Mouse (Mus musculus): ENCODE measurements around the gene N4bp1.

Gene N4bp1

DNA sequence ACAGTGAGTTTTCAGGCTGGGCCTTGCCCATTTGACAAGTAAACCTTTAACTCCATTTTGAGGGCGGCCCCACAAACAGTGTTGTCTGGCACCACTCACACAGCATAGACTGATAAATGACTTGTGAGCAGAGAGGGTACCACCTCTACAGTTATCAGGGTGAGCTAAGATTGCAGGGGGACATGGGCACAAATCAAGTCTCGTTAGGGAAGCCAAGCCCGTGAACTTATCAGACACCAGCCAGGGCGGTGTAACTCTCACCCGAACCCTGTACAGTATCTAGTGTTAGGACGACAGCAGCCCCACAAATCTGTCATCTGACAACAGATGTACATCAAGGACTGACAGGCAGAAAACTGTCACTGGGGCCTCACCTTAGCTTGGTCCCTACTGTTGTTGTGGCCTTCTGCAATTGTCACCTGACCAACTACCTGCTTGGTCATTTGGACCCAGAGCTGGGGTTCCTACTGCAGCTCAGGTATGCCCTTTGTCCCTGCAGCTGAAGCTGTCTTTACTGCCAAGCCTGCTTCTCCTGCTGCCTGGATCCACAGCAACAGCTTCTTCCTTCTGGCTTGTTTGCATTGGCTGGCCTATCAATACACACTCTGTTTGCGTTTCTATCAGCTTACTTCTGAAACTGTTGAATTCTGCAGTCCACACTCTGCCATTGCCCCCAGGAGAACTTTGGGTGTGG lies 12.8 kb upstream of the N4bp1 start:
- DNase-seq (ENCODE audit: extremely low read depth, insufficient read length, low spot score) = no peak

DNA sequence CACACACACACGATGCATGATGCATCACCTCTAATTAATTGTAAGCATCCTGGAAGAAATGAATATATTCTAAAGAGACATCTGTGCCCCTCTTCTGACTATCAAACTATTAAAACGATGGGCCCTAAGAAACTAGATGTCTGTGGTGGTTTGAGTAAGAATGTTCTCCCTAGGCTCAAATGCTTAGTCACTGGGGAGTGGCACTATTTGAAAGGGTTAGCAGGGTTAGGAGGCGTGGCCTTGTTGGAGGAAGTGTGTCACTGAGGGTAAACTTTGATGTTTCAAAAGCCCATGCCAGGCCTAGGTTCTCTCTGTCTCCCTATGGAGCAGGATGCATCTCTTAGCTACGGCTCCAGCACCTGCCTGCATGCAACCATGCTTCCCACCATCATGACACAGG lies 10.3 kb upstream of the N4bp1 start:
- DNase-seq (ENCODE audit: extremely low read depth, insufficient read length, low spot score) = no peak

DNA sequence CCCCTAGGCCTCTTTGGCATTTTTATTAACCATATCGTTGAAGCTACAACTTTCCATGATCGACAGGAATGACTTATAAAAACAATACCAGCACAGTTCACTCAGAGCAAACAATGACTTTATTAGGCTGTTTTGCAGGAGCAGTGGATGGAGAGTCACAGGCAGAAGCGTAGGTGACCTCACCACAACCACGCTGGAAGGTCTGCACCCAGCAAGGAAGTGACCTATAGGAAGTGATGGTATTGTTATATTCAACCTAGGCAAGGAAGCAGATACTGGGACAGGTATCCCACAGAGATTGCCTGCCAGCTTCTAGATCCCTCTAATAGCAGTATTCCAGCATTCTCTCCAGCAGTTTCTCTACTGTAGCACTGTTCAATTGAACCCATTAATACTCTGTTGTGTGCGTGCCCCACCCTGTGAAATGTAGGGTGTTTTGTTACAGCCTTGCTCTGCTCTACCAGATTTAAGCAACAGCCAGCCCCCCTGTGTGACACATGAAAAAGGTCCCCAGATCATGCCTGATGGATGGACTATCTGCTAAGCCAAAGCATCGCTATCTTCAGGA lies 9.2 kb upstream of the N4bp1 start:
- no peak for DNase-seq (ENCODE audit: extremely low read depth, insufficient read length, low spot score)

DNA sequence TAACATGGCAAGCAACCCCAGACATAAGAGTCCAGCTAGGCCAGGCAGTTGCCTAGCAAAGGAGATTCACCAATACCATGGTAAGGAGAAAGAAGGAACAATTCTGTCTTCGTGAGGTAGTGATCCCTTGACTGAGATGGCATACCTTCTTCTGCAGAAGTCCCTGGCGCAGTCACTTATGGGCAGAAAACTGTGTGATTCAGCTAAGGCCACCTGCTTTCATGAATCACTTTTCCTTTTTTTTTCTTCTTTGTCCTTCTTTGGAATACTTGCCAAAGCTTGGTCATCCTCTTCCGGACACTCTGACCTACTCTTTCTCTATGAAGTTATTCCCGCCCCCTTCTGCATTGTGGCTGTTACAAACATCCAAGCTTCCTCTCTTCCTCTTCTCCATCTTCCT lies 8.5 kb upstream of the N4bp1 start:
- DNase-seq (ENCODE audit: extremely low read depth, insufficient read length, low spot score) = no peak

DNA sequence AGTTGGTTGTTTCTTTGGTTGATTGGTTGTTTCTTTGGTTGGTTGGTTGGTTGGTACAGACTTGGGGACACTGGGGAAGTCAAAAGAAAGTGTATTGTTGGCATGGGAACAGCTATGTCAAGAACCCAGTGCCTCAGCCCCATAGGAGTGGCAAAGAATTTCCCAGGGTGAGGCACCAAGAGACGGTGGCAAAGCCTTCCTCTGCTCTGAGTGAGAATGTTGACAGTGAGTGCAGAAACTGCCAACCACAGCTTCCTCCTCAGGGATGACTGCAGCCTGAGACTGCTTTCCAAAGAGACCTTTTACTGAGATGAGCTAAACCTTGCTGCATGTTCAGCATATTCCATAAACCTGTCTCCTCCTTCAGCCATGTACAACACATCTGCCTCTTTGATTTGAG lies 6.5 kb upstream of the N4bp1 start:
- DNase-seq (ENCODE audit: extremely low read depth, insufficient read length, low spot score) = no peak

DNA sequence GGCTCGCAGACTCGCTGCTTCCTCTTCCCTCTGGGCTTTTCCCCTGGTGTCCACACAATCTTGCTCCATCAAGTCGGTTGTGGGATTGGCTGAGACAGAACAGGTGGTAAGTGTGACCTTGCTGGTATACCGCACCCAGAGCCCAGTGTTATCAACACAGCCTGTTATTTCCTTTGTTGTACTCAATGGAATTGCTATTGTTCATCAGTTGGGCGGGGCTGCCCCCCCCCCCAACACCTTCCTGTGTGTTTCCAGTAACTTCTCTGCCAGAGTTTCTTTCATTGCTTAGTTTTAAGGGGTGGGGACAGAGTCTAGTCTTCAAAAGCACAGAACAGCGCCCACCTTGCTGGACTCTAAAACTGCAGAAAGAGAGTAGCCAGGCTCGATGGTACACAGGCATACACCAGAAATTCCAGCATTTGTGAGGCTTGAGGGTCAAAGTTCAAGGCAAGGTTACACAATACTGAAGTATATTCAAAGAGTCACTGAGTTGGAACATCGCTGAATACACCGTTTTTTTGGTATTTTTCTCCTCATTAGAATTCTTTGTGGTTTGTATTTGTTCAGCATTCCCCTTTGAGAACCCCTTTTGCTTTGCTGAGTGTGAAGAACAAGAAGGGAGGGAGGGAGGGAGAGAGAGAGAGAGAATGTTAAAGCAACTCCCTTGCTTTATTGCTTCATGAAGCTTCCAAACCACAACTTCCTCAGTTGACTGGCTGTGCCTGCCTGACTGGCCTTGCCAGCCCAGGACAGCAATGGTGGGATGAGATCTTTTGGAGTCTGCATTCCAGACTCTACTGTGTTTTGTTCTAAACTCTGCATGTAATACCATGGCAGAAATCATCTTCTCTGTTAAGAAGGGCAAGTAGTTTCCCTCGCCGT lies 3.2 kb upstream of the N4bp1 start:
- DNase-seq (ENCODE audit: extremely low read depth, insufficient read length, low spot score) = peak; percentile 48

DNA sequence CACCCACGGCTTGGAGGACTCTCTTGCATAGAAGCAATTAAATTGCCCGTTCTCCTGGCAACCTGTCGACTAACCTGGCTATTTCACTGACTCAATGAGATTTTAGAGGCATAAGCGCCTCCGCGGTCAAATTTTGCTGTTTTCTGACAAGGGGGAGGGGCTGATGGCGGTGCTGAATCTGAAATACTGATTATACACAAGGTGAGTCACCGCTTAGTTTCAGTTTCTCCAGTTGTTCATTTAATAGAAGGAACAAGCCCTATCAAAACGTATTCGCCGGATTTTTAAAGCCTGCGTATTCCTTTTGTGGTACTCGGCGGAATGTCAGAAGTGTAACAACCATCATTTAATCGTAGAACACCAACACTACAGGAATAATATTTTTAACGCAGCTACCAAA lies 991 bp downstream of the N4bp1 start:
- DNase-seq (ENCODE audit: extremely low read depth, insufficient read length, low spot score) = no peak

DNA sequence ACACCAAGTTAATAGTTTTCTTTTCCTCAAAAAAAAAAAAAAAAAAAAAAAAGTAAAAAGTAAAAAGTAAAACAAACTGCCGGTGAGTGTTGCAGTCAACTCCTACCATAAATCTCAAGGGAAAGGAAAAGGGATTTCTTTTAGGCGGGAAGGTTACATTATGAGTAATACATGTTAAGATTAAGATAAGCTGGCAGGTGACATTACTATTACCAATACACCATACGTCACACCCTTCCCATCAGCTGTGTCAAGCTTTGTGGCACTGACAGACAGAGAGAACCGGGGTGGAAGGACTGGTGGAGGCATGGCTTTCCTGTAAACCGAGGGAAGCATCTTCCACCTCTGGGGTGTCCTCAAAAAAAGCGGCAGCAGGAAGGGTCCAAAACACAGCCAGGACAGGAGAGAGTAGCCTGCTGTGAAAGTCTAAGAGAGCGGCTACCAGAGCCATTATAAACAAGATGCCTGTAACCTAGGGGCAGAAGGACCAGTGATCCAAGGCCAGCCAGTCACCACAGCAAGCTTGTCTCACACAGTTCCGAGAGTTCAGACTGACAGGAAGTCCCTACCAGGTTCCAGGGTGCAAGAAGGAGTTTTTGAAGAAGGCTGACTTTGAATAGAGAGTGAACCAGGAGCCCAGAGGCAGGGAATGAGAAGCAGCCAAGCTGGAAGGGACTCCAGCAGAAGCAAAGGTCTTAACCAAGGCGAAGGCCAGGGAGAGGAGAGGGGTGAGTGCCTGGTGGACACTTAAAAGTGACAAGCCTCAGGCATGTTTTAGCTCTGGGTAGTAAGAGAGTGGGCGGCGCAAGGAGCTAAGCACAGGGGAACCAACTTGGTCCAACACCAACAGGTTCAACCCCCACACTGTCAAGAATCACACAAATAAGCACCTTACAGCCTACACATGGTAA lies 2.2 kb downstream of the N4bp1 start:
- DNase-seq (ENCODE audit: extremely low read depth, insufficient read length, low spot score) = no peak

DNA sequence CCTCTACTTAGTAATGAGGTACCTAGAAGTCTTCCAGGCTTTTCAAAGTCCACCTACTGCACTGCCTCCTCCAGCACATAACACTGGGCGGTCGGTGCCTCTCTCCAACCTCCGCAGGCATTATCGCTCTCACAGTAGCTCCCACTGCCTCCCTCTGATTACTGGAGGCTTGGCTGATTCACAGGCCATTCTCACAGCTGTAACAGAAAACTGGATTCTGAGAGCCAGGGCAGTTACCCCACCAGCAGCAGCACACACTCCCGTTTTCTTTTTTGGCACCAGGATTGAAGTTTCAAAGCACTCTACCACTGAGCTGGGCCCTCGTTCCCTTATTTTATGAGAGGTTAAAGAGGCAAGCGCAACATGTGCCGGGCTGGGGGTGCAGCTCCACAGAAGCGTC lies 3.1 kb downstream of the N4bp1 start:
- no peak for DNase-seq (ENCODE audit: extremely low read depth, insufficient read length, low spot score)

DNA sequence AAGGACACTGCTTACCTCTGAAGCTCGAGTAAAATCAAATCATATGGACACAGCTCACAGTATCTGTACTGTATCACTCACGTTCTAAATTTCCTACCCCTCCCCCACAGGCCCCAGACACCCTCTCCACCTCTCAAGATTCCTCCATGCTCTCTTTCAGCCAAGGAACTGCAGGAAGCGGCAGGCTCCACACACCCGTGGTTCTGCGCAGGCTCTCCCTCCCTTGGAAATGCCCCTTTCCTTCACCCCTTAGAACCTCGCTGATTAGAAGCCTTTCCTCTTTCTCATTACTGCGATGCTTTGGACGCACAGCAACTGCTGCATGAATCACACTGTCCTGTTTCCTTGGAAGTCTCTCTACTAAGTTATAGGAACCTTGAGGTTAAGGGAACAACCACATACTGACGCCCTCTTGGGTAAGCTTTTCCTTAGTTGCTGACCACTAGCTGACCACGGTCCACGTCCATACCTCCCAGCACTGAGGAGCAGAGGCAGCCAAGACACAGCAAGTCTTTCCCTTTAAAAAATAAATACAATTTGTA lies 3.9 kb downstream of the N4bp1 start:
- DNase-seq (ENCODE audit: extremely low read depth, insufficient read length, low spot score) = peak; percentile 53

DNA sequence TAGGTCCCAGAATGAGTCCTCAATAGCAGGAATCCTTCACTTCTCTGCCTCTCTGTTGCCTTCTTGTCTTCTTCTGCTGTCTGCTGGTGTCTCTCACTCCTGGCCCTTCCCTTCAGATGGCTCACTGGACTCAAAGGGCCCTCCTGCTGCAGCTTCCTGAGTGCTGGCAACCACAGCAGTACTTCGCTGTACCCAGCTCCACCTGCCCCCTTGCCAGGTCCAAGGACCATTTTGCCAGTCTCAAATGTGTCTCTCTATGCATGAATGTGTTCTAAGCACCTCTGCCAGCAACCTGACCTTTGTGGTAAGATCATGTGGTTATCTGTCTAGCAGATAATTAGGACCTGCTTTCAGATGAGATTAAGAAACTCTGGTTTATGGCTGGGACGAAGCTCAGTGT lies 8.2 kb downstream of the N4bp1 start:
- no peak for DNase-seq (ENCODE audit: extremely low read depth, insufficient read length, low spot score)

DNA sequence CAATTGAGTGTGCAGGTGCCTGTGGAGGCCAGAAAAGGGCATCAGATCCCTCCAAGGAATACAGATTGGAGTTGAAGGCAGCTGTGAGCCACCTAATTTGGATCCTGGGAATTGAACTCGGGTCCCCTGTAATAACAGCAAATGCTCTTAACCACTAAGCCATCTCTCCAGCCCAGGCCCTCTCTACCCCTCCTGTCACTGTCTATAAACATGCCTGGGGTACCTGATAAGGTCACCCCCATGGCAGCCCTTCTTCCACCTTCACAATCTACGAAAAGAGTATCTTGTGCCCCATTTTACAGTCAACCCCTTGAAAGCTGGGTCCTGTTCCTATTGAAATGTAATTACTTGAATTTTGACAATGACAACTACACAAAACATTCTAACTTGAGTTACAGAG lies 11.0 kb downstream of the N4bp1 start:
- DNase-seq (ENCODE audit: extremely low read depth, insufficient read length, low spot score) = no peak

DNA sequence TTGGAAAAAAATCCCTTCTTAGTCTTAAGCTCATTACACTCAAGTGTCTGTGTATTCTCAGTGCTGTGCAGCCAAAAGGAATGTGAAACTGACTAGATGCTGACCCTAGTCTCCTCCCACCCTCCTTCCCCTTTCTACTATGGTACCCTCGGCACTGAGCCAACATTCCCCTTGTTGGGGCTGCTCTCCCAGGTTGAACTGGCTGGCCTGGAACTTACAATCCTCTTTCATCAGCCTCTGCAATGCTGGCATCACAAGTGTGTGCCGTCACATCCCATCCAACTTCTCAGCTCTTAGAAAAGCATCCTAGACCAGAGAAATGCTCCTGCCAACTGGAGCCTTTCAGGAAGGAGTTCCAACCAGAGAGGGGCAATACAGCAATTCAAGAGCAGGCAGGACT lies 11.9 kb downstream of the N4bp1 start:
- DNase-seq (ENCODE audit: extremely low read depth, insufficient read length, low spot score) = no peak

DNA sequence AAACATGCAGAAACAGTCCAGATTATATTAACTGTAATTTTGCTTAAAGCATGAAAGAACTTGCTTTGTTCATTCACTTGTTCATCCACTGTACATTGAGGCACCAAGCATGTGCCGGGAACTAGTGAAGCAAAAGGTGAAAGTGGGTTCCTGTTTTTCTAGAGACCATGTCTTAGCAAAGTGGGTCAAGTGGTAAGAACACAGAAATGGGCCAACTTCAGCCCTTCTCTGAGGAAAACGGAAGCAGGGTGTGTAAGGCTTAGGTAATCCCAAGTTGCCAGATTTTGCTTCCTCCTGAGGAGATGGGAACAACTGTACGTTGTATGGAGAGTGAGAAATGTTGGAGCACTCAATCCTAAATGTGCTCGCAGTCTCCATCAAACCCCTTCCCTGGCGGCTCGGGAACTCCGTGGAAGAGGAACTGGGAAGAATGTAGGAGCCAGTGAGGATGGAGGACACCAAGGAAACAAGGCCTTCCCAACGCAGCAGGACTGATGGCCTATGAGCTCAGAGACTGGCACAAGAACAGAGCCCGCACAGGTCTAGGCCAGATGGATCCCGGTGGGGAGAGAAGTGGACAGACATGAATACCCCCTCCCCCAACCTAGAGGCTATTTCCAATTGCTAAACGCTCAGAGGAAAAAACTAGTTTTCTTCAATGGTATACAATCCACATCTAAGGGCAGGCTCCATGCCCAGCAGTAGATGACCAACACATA lies 12.8 kb downstream of the N4bp1 start:
- no peak for DNase-seq (ENCODE audit: extremely low read depth, insufficient read length, low spot score)

DNA sequence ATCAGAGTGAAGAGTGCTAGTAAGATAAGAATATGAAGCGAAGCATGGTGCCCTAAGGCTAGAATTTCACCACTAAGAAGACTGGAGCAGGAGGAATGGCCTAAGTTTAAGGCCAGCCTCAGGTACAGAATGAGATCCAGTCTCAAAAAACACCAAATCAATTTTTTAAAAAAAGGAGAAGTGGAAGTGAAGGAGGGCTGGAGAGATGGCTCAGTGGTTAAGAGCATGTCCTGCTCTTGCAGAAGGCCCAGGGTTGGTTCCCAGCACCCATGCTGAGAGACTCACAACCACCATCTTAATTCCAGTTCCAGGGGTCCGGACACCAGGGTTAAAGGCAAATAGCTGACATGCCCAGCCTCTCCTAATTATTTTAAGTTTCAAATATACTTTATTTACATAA lies 13.6 kb downstream of the N4bp1 start:
- no peak for DNase-seq (ENCODE audit: extremely low read depth, insufficient read length, low spot score)

DNA sequence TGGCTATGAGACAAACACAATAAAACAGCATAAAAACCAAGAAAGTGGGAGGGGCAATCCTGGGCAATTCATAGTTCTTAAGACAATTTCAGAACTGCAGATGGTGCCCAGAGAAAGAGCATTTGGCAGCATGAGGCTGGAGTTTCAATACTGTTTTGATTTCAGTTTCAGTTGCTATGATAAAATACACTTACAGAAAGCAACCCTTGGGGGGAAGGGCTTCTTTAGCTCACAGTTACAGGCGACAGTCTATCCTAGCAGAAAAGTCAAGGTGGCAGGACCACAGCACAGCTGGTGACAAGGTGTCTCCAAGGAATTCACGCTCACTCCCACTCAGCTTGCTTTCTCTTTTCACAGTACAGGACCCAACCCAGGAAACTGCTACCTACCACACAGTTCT lies 14.3 kb downstream of the N4bp1 start:
- DNase-seq (ENCODE audit: extremely low read depth, insufficient read length, low spot score) = no peak

DNA sequence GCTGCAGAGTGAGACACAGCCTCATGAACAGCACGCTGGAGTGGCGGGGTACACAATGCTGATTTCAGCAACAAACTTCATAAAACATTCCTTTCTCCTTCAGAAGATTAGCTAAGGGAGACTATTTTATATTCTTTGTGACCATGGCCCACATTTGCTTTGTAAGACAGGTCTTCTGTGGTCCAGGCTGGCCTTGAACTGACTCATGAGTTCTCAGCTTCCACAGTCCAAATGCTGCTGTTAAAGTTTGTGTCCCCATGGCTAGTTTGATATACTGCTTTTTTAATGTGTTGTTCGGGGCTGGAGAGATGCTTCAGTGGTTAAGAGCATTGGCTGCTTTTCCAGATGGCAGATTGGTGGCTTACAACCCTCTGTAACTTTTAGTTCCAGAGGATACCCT lies 17.0 kb downstream of the N4bp1 start:
- no peak for DNase-seq (ENCODE audit: extremely low read depth, insufficient read length, low spot score)

DNA sequence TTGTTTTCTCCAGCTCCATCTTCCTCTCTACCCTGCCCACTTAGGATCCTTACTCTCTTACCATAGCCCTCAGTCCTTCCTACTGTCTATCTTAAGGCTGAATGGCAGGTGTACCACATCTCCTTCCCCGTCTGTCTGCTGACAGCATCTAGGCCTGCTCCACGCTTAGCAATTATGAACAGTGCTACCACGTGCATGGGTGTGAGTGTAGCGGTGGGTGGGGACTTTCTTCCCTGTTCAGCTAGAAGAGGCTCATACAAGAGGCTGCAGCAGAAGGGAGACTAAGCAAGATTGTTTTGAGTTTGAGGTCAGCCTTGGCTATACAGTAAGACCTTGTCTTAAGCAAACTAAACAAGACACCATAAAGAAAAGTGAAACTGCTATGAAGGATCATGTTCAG lies 20.3 kb downstream of the N4bp1 start:
- DNase-seq (ENCODE audit: extremely low read depth, insufficient read length, low spot score) = no peak

DNA sequence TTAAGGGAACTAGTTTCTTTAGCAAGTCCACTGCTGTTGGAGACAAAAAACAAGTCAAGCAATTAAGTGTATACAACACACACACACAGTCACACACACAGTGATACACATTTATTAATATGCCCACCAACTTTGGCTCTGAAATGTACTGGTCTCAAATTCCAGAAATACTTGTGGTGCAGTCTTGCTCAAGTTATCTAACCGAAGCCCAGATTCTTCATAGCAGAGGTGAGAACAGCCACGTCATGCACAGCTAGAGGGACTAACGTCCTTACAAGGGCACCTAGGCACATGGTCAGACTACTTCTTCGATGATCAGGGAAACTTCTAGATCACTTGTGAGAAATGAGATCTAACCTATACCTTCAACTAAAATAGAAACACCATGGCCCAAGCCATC lies 22.2 kb downstream of the N4bp1 start:
- DNase-seq (ENCODE audit: extremely low read depth, insufficient read length, low spot score) = peak; percentile 60
